Mouse (Mus musculus): ENCODE results near the gene Exoc2.

Exoc2 gene

GRCm38 (mm10) chr13:30834349-30834748, 139.5 kb downstream of the Exoc2 start:
- intact Hi-C loops (cut with DNase I), result no loop called here

DNA sequence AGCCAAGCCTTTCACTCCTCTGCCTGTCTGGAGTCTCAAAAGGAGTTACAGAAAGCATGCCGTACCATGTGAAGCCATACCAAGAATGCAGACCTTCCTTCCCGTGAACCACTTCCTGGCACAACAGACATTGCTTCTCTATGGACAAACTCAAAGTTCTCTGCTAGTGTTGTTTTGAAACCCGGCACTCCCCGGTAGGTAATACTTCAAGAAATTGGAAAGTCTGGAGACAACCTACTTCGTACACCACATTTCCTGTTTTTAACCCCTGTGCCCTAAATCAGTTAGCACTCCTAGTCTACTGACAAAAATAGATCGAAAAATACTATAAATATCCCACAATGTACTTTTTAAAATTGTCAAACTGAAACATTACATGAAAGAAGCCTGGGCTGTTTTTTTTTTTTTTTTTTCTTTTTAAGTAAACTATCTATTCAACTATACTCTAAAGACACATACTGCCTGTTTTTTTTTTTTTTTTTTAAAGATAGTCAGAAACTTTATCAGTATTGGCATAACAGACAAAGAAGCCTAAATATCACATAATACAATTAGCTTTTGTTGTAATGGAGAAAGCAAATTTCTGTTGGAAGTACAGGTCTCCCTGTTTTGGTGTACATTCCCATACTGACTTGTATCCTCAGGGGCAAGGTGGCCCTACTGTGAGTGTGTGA, 140.3 kb downstream of the Exoc2 start:
- intact Hi-C loops (cut with DNase I), result no loop called here

DNA sequence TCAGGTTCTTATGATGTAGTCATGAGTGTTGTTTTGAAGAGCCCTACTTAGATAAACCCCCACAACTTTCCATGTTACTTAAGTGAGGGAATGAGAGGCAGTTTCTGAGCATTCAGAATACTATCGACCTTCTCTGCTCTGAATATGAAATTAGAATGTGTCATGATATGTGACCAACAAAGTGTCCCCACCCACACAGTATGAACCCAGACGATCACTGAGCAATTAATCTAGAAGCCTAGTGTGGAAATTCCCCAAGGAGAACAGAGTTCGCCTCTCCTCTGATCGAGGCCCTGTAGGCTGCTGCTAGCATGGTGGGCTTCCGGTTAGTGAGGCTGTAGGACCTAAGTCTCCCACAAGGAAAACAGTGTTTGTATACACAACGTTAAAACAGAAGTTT, 142.5 kb downstream of the Exoc2 start:
- intact Hi-C loops (cut with DNase I), result no loop called here

DNA sequence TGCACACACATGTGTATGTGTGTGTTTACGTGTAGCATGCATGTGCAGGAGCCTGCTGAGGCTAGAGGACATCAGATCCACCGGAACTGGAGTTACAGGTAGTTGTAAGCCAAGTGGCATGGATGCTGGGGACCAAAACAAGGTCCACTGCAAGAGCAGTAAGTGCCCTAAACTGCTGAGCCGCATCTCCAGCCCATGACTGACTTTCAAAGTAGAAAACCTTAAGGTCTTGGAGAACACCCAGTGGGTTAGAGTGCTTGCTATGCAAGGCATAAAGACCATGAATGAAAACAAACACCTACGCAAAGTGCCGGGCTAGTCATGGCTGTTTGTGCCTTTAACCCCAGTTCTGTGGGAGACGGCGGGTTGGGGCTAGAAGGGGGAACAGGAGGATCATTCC, 147.4 kb downstream of the Exoc2 start:
- intact Hi-C loops (cut with DNase I), result no loop called here

GRCm38 (mm10) chr13:30824903-30825302, 149.0 kb downstream of the Exoc2 start:
- intact Hi-C loops (cut with DNase I), result no loop called here

GRCm38 (mm10) chr13:30820555-30820954, 153.3 kb downstream of the Exoc2 start:
- intact Hi-C loops (cut with DNase I), result no loop called here

DNA sequence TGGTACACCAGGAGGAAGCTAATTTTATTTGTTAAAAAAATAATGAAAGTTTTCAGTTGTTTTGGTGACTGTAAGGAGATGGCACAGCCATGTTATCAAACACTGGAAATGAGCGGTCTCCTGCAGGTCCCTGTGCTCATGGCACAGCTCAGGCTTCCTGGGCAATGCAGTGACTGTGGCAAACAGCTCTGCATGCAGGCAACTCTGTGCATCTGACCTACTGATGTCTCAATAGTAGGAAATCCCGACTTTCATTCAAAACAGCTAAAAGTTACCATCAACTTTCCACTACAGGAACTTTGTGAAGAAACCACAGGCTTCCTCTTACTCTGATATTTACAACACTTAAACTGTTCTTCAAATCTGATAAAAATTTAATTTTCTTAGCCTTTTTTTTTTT, 154.0 kb downstream of the Exoc2 start:
- intact Hi-C loops (cut with DNase I), result no loop called here

DNA sequence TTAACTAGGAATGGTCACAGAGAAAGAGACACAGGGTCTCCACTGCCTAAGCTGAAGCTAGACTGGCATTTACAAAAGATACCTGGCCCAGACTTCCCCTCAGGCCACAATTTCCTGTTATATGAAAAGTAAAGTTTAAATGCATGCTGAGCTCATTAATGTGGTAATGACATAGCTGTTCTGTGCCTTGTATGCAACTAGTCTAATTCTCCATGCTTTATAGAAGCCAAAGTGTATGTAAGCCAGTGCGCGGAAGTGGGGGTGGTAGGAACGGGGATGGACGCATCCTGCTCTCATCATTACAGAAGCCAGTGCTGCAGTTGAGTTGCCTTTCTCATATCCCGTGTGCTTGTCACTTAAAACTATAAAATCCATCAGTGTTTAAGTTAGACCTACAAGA, 156.5 kb downstream of the Exoc2 start:
- intact Hi-C loops (cut with DNase I), result no loop called here

DNA sequence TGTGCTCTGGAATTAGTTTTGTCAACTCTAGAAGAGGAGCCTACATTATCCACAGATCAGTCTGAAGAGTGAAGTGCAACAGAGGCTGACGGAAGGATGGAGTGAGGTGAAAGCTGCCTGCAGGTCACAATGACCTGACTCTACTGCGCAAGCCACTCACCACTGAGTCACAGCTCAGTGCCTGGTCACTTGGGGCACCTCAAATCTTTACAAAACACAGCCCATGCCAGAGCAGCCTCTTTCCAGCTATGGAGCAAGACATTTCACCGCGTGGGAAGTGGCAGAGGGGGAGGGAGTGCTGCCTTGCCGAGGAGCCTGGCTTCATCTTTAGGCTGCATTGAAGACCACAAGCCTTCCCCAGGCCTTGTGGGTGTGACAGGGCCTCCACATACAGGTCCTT, 159.6 kb downstream of the Exoc2 start:
- intact Hi-C loops (cut with DNase I), result no loop called here

DNA sequence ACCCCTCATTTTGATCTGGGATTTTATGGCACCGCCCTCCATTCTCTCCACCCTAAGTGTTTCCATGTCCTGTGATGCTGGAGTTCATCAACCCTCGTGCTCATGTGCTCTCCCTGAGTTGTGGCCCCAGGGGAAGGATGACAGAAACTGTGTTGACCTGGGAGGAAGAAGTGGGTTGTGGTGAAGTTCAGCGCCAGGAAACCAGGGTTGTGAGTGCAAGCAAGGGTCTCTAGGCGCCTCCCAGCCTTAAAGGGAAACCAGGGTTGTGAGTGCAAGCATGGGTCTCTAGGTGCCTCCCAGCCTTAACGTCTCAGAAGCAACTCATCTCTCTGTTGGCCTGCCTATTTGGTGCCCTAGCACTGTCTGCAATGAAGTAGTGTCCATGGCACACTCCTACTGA, 160.4 kb downstream of the Exoc2 start:
- intact Hi-C loops (cut with DNase I), result no loop called here

GRCm38 (mm10) chr13:30809240-30809639, 164.7 kb downstream of the Exoc2 start:
- intact Hi-C loops (cut with DNase I), result no loop called here

DNA sequence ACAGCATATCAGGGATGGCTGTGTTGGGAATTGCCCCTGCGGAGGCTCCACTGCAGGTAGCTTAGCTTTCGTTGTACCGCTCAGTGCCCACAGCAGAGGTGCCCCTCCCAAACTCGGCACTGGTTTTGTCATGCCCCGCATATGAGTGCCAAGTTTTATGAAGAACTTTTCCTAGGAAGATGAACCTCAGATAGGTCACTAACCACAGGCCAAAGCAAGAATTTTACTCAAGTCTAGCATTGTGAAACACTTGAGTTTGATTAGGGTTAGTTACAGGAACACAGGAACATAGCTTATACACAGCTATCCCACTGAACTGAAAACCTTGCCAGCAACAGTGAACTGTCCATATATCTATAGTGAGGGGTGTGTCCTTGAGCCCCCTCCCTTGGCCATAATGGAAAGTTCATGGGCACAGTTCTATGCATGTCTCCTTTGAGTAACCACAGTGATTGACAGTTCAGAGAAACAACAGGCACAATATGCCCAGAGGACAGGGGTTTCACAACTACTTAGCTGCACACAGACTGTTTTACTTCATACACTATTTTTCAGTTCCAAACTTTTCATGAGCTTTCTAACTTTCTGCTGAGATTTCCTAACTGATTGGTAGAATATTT, 171.4 kb downstream of the Exoc2 start:
- intact Hi-C loops (cut with DNase I), result no loop called here

- intact Hi-C loops (cut with DNase I), result no loop called here
Measured at GRCm38 (mm10) chr13:30801886-30802285, 172.0 kb downstream of the Exoc2 start.

DNA sequence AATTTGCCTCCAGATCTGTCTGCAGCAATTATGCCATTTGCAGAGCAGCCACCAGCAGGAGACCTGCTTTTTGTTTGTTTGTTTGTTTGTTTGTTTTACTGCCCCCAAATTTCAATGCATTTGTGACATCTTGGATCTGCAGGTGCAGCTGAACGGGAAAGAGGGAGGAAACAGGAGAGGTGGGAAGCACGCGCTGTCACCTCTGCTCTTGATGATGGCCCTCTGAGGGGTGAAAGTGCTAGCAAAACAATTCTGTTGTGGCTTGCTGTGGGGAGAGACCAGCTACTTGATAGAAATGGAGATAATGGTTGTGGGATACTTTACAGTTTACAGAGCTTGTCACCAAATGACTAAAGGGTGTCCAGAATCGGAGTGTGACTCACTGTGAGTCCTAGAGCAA, 177.9 kb downstream of the Exoc2 start:
- intact Hi-C loops (cut with DNase I), result no loop called here

DNA sequence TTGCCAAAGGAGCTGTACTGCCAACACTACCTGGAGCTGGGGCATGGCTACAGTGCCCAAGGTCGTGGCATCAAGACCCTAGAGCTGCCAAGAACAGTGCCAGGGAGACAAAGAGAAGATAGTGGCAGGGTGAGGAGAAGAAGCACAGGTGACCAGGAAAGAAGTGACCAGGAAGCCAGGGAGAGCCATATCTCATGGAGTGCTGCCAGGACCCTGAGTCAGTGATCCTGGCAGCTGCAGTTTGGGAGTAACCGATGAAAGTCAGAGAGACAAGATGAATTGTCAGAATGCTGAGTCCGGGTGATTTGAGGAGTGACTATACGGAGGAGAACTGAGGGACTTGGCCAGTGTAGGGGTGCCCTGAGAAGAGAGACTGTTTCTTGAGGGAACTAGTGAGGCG, 180.3 kb downstream of the Exoc2 start:
- intact Hi-C loops (cut with DNase I), result no loop called here

DNA sequence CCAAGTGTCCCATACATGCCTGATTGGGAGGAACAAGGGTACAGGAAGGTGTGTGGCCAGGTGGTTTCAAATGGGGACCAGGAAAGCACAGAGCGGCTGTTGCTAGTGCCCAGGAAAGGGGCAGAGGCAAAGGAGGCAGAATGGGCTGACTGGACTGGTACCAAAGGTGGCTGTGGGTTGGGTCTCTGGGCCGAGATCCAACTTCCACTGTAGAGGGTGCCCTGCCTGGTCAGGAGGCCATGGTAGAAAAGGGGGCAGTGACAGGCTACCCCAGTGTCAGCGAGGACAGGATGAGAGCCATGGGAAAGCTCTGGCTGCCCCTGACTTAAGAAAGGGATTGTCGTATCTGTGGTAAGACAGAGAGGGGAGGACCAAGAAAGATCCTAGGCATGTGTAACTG, 180.7 kb downstream of the Exoc2 start:
- intact Hi-C loops (cut with DNase I), result no loop called here

- intact Hi-C loops (cut with DNase I), result no loop called here
Measured at GRCm38 (mm10) chr13:30792741-30793140, 181.2 kb downstream of the Exoc2 start.

DNA sequence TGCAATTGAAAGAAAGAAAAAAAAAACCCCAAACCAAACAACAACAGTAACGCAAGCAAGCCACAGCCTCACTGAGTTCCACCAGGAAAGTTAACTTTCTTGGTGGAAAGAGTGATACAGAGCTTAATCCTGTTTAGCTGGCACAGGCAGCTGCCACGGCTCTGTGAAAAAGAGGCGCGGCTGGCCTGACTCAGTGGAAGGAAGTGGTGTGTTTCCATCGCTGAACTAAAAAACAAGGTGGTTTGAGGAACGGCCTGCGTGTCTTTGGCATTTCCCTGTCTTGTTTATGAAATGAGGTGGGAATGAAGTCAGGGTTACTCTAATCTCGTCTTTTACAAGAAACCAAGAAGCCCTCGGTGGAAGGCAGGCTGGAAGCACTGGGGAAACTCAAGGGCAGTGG, 181.6 kb downstream of the Exoc2 start:
- intact Hi-C loops (cut with DNase I), result no loop called here

GRCm38 (mm10) chr13:30790016-30790415, 183.9 kb downstream of the Exoc2 start:
- intact Hi-C loops (cut with DNase I), result no loop called here

DNA sequence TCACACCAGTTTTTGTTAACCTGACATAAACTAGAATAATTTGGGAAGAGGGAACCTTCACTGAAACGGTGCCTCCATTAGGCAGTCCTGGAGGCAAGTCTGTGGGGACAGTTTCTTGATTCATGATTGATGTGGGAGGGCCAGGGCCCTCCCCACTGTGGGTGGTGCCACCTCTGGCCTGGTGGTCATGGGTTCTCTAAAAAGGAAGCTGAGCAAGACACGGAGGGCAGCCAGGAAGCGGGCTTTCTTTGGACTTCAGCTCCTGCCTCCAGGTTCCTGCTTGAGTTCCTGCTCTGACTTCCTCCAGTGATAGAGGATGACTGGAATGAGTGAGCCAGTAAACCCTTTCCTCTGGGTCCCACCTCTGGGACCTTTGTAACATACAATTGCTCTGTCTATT, 185.5 kb downstream of the Exoc2 start:
- intact Hi-C loops (cut with DNase I), result no loop called here

GRCm38 (mm10) chr13:30787960-30788359, 185.9 kb downstream of the Exoc2 start:
- intact Hi-C loops (cut with DNase I), result no loop called here

DNA sequence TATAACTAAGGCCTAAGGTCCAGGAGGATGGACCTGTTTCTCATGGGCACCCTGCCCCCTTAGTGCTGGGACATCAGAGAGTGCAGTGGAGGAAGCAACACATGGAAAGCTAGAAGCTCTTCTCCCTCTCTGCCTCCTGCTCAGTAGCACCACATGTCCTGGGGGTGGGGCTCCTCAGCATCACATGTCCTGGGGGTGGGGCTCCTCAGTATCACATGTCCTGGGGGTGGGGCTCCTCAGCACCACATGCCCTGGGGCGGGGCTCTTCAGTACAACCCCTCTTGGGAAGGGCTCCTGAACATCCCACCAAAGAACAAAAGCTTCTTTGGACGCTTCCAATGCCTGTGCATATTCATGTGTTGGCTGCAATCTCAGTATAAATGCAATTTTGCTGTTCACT, 186.3 kb downstream of the Exoc2 start:
- intact Hi-C loops (cut with DNase I), result no loop called here

DNA sequence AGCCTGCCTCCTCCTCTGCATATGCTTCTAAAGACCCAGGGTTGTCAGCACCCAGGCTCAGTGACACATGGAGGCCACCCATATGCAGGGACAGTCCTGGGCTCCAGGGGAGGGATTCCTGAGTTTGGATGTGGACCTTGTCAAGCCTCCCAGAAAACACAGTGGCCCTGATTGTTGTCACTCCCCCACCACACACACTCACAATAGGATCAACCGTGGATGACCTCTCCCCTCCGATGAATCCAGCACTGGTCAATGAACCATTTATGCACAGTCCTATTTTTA, 186.9 kb downstream of the Exoc2 start:
- intact Hi-C loops (cut with DNase I), result no loop called here
